ENCODE assay signal across 27 mouse cellular contexts in the genomic region with DNA sequence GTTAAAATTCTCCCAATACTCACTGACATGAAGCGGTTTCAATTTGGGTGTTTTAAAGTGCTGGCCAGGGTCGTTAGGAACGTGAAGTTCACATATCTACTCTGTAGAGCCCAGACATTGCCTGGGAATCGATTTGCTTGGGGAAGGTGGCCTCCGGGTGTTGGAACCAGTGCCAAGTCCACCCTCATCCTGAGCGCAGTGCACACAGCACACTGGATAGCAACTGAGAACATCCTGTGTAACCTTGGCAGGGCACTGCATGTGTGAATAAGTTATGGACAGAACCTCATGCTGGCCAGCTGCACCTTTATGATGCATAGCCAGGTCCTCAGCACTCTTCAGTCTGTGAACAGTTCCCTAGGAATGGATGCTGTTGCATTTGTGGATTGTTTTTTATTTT.
A peak's percentile ranks its signal among the peaks of the same experiment; 100 is the strongest.
DNase-seq lines count a peak whose midpoint lies in the region; ATAC-seq and TF ChIP-seq lines count a peak whose summit lies in the region.
"Had no signal": no experiment of that assay in that cellular context is flagged by ENCODE, and none has a peak within 500 bp of the region (broad histone marks: within the 10 kb centered on the region; RNA-seq: fewer than 3 reads in every experiment).

No protein-coding gene starts in this region.

- peak; percentile 48 for DNase-seq in kidney, adult 18-20 months
- DNase-seq in liver, adult 2 months (ENCODE audit: extremely low read depth, low read depth, low spot score) = peak; percentile 21
- no peak for DNase-seq in liver
- DNase-seq: adrenal gland, postnatal 36 days; B cell, adult 2 months; cerebellum, adult 18-20 months; cerebellum, postnatal 14 days; gastrocnemius, postnatal 25 days; heart, adult 18-20 months; heart, postnatal 36 days; layer of hippocampus, postnatal 36 days; left cerebral cortex, postnatal 4 days; lung, adult 2 months; lung, postnatal 10 days; right cerebral cortex, adult 18-20 months; spleen, adult 18-20 months had no signal

- H3K79me2 ChIP-seq in liver, adult 2 months (ENCODE audit: control insufficient read depth, insufficient read depth, low read length) = no peaks in the 10 kb centered on the region

- H3K4me1 ChIP-seq in kidney, embryonic 15.5 days = no peaks in the 10 kb centered on the region
- H3K4me1 ChIP-seq in liver, adult 2 months (ENCODE audit: control insufficient read depth, insufficient read depth, low read length) = no peaks in the 10 kb centered on the region
- no peaks in the 10 kb centered on the region for H3K4me1 ChIP-seq in intestine, embryonic 16.5 days (ENCODE audit: control insufficient read depth, insufficient read depth, low read length)
- H3K4me1 ChIP-seq in stomach, embryonic 16.5 days (ENCODE audit: control insufficient read depth, insufficient read depth, low read length) = no peaks in the 10 kb centered on the region
- H3K4me1 ChIP-seq: forebrain, embryonic 12.5 days; hindbrain, embryonic 13.5 days; neural tube, embryonic 12.5 days had no signal

- TF ChIP-seq POLR2A in liver, adult 2 months (IDR thresholded peaks at IDR 0.05; ENCODE audit: extremely low read depth, insufficient read depth, low read length) = no peak

- 79% methylated on average over 6 of the region's 6 CpGs for WGBS in kidney, embryonic 15.5 days
- 29% methylated on average over 6 of the region's 6 CpGs for WGBS in liver, adult 2 months
- WGBS in intestine, embryonic 16.5 days = 64% methylated on average over 6 of the region's 6 CpGs
- whole genome bisulfite sequencing in stomach, embryonic 16.5 days = 67% methylated on average over 6 of the region's 6 CpGs

- no peak for ATAC-seq in kidney, embryonic 15.5 days (replicated peaks; ENCODE audit: low FRiP score)
- ATAC-seq in intestine, embryonic 16.5 days = peak; percentile 71
- peak; percentile 29; the same call in 1 of the 2 replicates for ATAC-seq in stomach, embryonic 16.5 days (ENCODE audit: insufficient read depth, low FRiP score)

- no peaks in the 10 kb centered on the region for H3K9me3 ChIP-seq in kidney, embryonic 15.5 days (replicated peaks)
- no peaks in the 10 kb centered on the region for H3K9me3 ChIP-seq in intestine, embryonic 16.5 days (ENCODE audit: control insufficient read depth, low read length)
- no peaks in the 10 kb centered on the region for H3K9me3 ChIP-seq in stomach, embryonic 16.5 days (replicated peaks; ENCODE audit: control insufficient read depth, low read length)
- H3K9me3 ChIP-seq: forebrain, embryonic 12.5 days; hindbrain, embryonic 13.5 days; neural tube, embryonic 12.5 days had no signal

- TF ChIP-seq CTCF in liver, adult 2 months (IDR thresholded peaks at IDR 0.05; ENCODE audit: low read depth, low read length) = no peak

- no peak overlapping the region for H3K9ac ChIP-seq in kidney, embryonic 15.5 days
- H3K9ac ChIP-seq in liver, adult 2 months (ENCODE audit: low read depth, low read length) = no peak overlapping the region
- H3K9ac ChIP-seq in intestine, embryonic 16.5 days (ENCODE audit: low read depth, low read length) = no peak overlapping the region
- no peak overlapping the region for H3K9ac ChIP-seq in stomach, embryonic 16.5 days (ENCODE audit: low read length)
- H3K9ac ChIP-seq: forebrain, embryonic 12.5 days; hindbrain, embryonic 13.5 days; liver, embryonic 14.5 days; neural tube, embryonic 12.5 days had no signal

- H3K27me3 ChIP-seq in kidney, embryonic 15.5 days = no peaks in the 10 kb centered on the region
- no peaks in the 10 kb centered on the region for H3K27me3 ChIP-seq in liver, adult 2 months (ENCODE audit: control insufficient read depth, insufficient read depth, low read length)
- H3K27me3 ChIP-seq in intestine, embryonic 16.5 days (replicated peaks; ENCODE audit: control insufficient read depth, insufficient read depth, low read length) = no peaks in the 10 kb centered on the region
- H3K27me3 ChIP-seq in stomach, embryonic 16.5 days (ENCODE audit: control insufficient read depth, insufficient read depth, low read length) = no peaks in the 10 kb centered on the region
- H3K27me3 ChIP-seq: forebrain, embryonic 12.5 days; hindbrain, embryonic 13.5 days; neural tube, embryonic 12.5 days had no signal

- H3K4me2 ChIP-seq in kidney, embryonic 15.5 days = no peak overlapping the region
- H3K4me2 ChIP-seq in intestine, embryonic 16.5 days (ENCODE audit: low read depth, low read length) = no peak overlapping the region
- no peak overlapping the region for H3K4me2 ChIP-seq in stomach, embryonic 16.5 days (ENCODE audit: low read depth, low read length)
- H3K4me2 ChIP-seq: forebrain, embryonic 12.5 days; heart, embryonic 11.5 days; hindbrain, embryonic 13.5 days; neural tube, embryonic 12.5 days had no signal

- no peak overlapping the region for H3K4me3 ChIP-seq in kidney, embryonic 15.5 days (replicated peaks)
- H3K4me3 ChIP-seq in liver, adult 2 months (ENCODE audit: insufficient read depth, low read depth, low read length) = no peak overlapping the region
- H3K4me3 ChIP-seq in intestine, embryonic 16.5 days (ENCODE audit: low read length) = no peak overlapping the region
- no peak overlapping the region for H3K4me3 ChIP-seq in stomach, embryonic 16.5 days (replicated peaks; ENCODE audit: low read length)
- H3K4me3 ChIP-seq: erythroblast, embryonic 14.5 days; forebrain, embryonic 12.5 days; hindbrain, embryonic 13.5 days; myocyte; neural tube, embryonic 12.5 days had no signal

- H3K27ac ChIP-seq in kidney, embryonic 15.5 days = no peak overlapping the region
- H3K27ac ChIP-seq in liver, adult 2 months (replicated peaks; ENCODE audit: insufficient read depth, low read depth, low read length) = no peak overlapping the region
- no peak overlapping the region for H3K27ac ChIP-seq in intestine, embryonic 16.5 days (ENCODE audit: low read length)
- no peak overlapping the region for H3K27ac ChIP-seq in stomach, embryonic 16.5 days (ENCODE audit: low read length)
- H3K27ac ChIP-seq: forebrain, embryonic 12.5 days; hindbrain, embryonic 13.5 days; liver, embryonic 14.5 days; macrophage; neural tube, embryonic 12.5 days had no signal

- H3K36me3 ChIP-seq in kidney, embryonic 15.5 days = no peaks in the 10 kb centered on the region
- no peaks in the 10 kb centered on the region for H3K36me3 ChIP-seq in liver, adult 2 months (ENCODE audit: control insufficient read depth, insufficient read depth, low read length)
- no peaks in the 10 kb centered on the region for H3K36me3 ChIP-seq in intestine, embryonic 16.5 days (ENCODE audit: control insufficient read depth, insufficient read depth, low read length)
- no peaks in the 10 kb centered on the region for H3K36me3 ChIP-seq in stomach, embryonic 16.5 days (ENCODE audit: control insufficient read depth, insufficient read depth, low read length)
- H3K36me3 ChIP-seq: forebrain, embryonic 12.5 days; hindbrain, embryonic 13.5 days; neural tube, embryonic 12.5 days had no signal
